Mouse (Mus musculus) ovary, postnatal 14 days (tissue): Measurements from ENCODE around the gene E2f8.

ENCODE experiments used
- DNase-seq: peaks from one replicate; pipeline ENCODE4 v3.0.0; 2022; ENCODE audit warnings: low spot score

The E2f8 gene

GRCm38 (mm10) chr7:48891029-48891428 lies 9.6 kb upstream of the E2f8 start:
- no peak for DNase-seq

DNA sequence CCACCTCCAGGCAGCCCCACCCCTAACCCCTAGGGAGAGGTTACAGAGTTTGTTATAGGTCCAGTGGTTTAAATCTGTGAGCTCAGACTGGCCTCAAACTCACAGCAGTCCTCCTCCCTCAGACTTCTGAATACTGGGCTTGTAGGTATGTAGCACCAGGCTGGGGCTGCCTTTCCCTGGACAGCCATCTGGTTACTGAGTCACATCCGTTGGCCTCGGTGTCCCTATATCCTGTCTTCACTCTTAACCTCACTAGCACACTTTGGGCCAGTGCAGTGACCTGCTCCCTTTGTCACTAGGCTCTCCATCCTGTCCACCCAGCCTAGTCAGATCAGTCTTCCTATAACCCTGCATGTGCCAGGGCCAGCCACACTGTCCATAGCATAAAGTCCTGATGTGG lies 7.4 kb upstream of the E2f8 start:
- no peak for DNase-seq

GRCm38 (mm10) chr7:48887973-48888372 lies 6.6 kb upstream of the E2f8 start:
- no peak for DNase-seq

DNA sequence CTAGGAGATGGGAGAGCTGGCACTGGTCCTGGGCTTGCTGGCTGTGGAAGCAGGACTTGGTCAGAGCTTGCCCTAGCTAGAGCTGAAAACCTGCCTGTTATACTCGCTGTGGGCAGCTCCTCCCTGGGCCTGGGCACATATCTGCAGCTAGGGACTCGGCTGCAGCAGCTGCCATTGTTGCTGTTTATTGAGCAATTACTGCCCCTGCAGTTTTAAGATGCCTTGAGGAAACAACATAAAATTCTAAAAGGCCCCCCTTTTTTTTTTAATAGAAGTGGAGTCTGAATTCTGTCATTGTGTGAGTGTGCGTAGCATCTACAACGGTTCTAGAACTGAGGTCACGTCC lies 2.8 kb upstream of the E2f8 start:
- DNase-seq: no peak

DNA sequence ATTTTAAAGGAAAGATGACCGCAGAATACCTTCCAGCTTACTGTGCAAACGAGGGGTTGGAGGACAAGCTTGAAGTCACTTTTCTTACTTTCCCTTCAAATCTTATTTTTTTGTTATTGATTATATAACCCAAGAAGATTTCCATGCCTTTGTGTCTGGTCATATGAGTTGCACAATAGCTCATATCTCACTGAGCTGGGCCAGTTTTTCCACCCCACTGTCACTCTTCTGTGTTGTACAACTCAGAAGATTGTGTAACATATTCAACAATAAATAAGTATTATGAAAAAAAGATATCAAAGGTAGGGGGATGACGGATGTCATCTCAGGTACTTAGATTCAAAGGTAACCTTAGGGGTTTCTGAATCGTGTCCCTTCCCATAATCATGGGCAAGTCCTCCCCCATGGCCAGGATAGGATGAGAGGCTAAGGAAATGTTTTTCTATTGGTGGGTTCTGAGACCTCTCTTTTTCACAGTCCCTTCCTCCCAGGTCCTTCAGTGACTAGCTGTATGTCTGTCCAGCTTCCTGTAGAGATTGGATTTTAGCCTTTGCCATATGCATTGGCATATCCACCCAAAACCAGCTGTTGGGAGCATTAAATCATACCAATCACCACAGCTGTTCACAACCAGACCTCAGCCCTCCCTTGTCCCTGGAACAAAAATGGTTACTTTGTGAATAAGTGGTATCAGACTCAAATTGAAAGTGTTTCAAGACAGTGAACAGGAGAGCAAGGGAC lies 2.3 kb upstream of the E2f8 start:
- DNase-seq: no peak

- no peak for DNase-seq
These were observed 694 bp upstream of the E2f8 start for GRCm38 (mm10) chr7:48881971-48882609.

DNA sequence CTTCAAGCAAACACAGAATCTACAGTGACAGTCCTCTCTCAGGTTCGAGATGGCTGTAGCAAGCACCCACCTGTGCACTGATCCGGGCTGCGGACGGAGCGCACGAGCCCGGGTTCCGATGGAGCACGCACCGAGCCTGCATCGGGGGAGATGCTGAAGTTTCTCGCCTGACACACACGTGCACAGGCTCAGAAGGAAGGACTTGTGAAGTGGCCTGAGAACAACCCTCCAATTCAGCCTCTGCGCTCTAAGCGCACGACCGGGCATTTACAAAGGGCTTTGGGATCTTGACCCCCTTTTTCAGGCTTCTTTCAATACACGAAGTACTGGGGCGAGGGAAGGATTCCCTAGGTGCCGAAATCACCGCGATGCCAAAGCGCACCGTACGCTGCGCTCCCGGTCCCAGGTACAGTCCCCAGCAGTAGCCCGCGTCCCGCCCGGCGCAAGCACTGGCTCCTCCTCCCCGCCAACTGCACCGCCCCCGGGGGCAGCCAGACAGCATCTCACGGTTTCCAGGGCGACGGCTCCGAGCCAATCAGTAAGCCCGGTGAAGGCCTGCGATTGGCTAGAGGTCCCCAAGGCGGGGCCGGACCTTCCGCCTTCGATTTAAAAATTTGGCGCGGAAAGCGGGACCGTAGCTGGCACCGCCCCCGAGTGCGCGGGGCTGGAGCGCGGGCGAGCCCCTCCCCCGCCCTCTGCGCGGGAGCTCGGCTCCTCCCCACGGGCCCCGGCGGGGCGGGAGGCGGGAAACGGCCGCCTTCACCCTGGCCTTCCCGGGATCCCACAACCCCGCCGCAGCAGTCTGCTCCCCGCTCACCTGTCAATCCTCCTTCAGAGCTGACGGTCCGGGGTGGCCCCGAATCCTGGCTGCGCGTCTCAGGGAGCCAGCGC lies 560 bp downstream of the E2f8 start:
- peak; percentile 95 for DNase-seq

DNA sequence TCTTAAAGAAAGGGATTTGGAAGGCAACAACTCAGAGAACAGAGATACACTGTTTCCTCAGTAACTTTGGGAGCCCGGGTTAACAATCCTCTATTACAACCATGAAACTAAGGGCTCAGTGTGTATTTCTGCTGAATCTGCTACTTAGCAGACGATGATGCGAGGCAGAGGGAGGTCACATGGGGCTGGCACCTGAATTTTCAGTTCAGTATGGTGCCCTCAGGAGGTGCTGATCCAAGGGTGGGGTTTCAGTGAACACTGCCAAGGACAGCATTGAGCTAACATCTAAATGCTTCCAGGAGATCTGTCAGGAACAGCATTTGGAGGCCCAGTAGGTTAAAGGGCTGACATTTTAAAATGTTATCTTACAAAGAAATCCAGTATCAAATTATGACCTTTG lies 1.8 kb downstream of the E2f8 start:
- DNase-seq: no peak

DNA sequence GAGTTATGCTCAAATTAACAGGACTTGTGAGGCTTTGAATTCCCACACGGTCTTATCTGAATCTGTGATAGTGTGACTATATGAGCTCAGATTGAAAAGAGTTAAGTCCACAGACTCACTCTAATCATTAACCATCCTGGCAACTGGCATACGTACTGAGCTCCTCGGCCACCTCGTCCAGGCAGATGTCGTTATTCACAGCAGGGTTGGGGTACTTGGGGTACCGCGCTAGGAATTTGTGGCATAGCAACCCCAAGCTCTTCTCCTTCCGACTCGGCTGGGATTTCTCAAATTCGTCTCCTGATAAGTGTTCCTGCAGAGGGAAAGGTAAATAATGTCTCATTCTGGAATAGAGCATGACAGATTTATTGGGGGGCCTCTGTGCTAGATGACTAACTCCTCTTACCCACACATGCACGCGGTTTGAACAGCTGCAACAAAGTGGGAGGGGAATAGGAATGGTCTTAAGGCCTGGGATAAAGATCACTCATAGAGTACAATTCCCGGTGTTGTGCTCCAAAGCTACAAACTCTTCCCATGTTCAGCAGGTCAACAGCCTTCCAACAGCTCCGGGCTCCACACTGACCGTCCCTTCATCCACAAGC lies 3.5 kb downstream of the E2f8 start:
- no peak for DNase-seq

GRCm38 (mm10) chr7:48876526-48876925 lies 4.9 kb downstream of the E2f8 start:
- peak; percentile 21 for DNase-seq

DNA sequence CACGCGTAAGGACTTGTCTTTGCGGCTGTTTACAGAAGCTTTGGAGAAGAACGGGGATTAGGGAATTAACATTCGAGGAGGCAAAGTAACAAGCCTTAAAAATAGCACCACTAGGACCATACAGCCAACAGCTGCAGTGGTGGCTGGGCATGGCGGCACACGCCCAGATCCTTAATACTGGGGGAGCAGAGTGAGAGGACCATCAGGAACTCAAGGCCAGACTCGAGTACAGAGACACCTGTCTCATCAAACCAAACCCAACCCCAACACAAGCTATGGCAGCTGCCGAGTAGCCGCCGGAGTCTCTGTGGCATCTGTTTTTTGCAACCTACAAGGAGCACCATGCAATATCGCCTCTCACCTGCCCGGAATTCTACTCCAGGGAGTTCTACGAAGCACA lies 6.3 kb downstream of the E2f8 start:
- DNase-seq: no peak

GRCm38 (mm10) chr7:48871292-48871691 lies 10.1 kb downstream of the E2f8 start:
- no peak for DNase-seq

GRCm38 (mm10) chr7:48870579-48871180 lies 10.7 kb downstream of the E2f8 start:
- DNase-seq: no peak

GRCm38 (mm10) chr7:48870144-48870543 lies 11.3 kb downstream of the E2f8 start:
- DNase-seq: no peak

GRCm38 (mm10) chr7:48867576-48867975 lies 13.8 kb downstream of the E2f8 start:
- DNase-seq: no peak

DNA sequence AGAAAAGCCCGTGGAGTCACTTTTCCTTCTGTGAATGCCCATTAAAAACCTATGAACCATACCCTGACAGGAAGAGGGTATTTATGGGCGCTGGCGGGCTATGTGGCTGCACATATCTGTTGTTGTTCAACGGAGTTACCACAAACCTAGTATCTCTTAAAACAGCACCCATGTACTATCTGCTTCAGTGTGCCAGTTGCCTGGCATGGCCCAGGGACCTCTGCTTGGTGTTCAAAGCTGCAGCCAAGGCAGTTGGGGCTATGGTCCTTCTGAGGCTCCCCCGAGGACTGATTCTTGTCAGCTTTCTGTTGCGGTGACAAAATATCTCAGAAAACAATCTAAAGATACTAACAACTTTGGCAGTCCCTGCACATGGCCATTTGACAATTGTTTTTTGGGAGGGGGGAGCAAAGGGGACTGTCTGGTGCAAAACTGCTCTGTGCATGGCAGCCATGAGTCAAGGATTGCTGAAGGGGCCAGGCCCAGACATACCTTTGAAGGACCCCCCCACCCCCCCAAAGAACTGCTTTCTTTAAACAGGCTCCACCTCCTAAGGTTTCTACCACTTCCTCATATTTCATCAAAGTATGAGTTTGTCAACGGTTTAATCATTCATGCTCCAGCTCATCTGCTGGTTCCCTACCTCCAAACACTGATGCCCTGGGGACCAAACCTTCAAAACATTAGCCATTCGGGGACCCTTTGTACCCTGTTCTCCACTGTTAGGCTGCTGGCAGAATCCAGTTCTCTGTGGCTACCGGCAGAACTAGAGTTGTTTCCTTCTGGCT lies 16.5 kb downstream of the E2f8 start:
- no peak for DNase-seq

GRCm38 (mm10) chr7:48864199-48864598 lies 17.2 kb downstream of the E2f8 start:
- DNase-seq: no peak

DNA sequence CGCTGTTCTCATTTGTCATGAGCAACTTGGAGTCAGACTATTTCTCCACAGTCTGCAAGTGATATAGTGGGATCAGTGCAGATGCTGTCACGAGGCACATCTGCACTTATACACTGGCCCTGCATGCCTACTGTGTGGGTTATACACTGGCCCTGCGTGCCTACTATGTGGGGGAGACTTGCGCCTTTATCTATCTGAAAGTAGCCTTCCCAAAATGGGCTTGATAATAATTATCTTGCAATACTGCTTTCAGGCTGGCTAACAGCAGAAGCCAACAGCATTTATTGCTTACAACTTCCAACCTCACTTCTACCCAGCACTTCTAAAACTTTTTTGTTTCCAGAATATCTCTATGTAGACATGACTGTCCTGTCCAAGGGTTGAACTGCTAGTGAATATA lies 19.6 kb downstream of the E2f8 start:
- DNase-seq: no peak

- no peak for DNase-seq
These were observed 20.4 kb downstream of the E2f8 start for GRCm38 (mm10) chr7:48860948-48861347.

GRCm38 (mm10) chr7:48859362-48859761 lies 22.0 kb downstream of the E2f8 start:
- no peak for DNase-seq

DNA sequence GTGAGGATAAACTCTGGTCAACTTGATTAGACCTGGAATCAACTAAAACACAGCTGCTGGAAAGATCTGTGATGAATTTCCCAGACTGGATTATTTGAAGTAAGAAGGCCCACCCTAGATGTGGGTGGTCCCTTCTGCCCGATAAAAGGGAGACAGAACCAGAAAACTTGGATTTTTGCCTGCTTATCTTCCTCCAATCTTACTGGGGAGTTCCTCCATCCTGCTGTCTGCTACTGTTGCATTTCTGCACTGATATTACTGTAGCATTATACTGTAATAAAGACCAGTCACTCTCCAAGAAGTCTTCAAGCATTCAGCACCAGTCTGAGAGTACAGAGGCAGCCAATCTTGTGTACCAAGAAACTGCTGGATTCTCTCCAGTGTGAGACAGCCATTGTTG lies 23.1 kb downstream of the E2f8 start:
- no peak for DNase-seq
